Mouse (Mus musculus) forebrain, postnatal 0 days (tissue): ENCODE results near the gene Proser3. TPM values are rescaled to one million over a fixed set of nuclear protein-coding genes. Genes with fewer than 3 reads are reported as not detected.

Experiments
- ATAC-seq: fragments of 200-750 bp; cut with Nextera tagmentation; 2 replicates; pipeline ENCODE4 v1.8.0; 2017; ENCODE audit warnings: mild to moderate bottlenecking, moderate library complexity
- DNase-seq: peaks from one replicate; pipeline ENCODE4 v3.0.0-alpha.2; 2015
- H3K27ac ChIP-seq: fragments of 300-500 bp; sonication (generic); 2 replicates; pipeline ENCODE4 v1.5.1; 2014; ENCODE audit warnings: low read depth, mild to moderate bottlenecking, antibody characterized with exemption, low read length, moderate library complexity, mixed read lengths
- H3K27me3 ChIP-seq: fragments of 300-500 bp; sonication (generic); 2 replicates; pipeline ENCODE4 v1.6.1; 2014; ENCODE audit warnings: mild to moderate bottlenecking, low read length, mixed read lengths; ENCODE audit not compliant: insufficient read depth
- H3K36me3 ChIP-seq: fragments of 300-500 bp; sonication (generic); 2 replicates; pipeline ENCODE4 v1.6.1; 2014; ENCODE audit warnings: mild to moderate bottlenecking, moderate library complexity; ENCODE audit not compliant: insufficient read depth
- H3K4me1 ChIP-seq: fragments of 300-500 bp; sonication (generic); 2 replicates; pipeline ENCODE4 v1.6.1; 2014; ENCODE audit warnings: antibody characterized with exemption; ENCODE audit not compliant: insufficient read depth
- H3K4me2 ChIP-seq: fragments of 300-500 bp; sonication (generic); 2 replicates; pipeline ENCODE4 v1.6.1; 2014; ENCODE audit warnings: low read depth, mild to moderate bottlenecking, moderate library complexity
- H3K4me3 ChIP-seq: fragments of 300-500 bp; sonication (generic); 2 replicates; pipeline ENCODE4 v1.5.1; 2014; ENCODE audit warnings: low read depth, low read length, mixed read lengths
- H3K9ac ChIP-seq: fragments of 300-500 bp; sonication (generic); 2 replicates; pipeline ENCODE4 v1.6.1; 2014; ENCODE audit warnings: mild to moderate bottlenecking
- H3K9me3 ChIP-seq: fragments of 300-500 bp; sonication (generic); 2 replicates; pipeline ENCODE4 v1.6.1; 2016; ENCODE audit warnings: low read length
- CTCF ChIP-seq: sonication (generic); IDR thresholded peaks from 2 replicates; pipeline ENCODE4 v1.5.1; 2016; ENCODE audit warnings: antibody characterized with exemption, control low read depth, low read depth
- WGBS: fragments of 180-500 bp; shearing (Covaris S2); extraction: QIAGEN DNeasy Blood & Tissue Kit; methylation state at CpG from one replicate; pipeline ENCODE4 v1.1.7; 2014; 5-methylcytosine and 5-hydroxymethylcytosine counted together
- polyA plus RNA-seq: library from polyadenylated mRNA; unstranded; fragments of >200 nt; fragmentation: Nextera tagmentation; extraction: Ambion mirVana; gene quantifications from 2 replicates; pipeline ENCODE4 v1.2.1, GENCODE M21; 2015
- total RNA-seq: library from RNA; depleted of rRNA; stranded (reverse); fragments of >200 nt; gene quantifications from 2 replicates; pipeline ENCODE4 v1.2.3, GENCODE M21; 2014

Gene Proser3
- total and polyA plus RNA-seq, 2 experiments from 2014 or later, result 3.8 to 9.0 TPM

GRCm38 (mm10) chr7:30553810-30554584, 1.9 kb upstream of the Proser3 start:
- DNase-seq (no peak), ATAC-seq (no peak)
- no peak for TF ChIP-seq CTCF
- Histone ChIP-seq H3K27ac (no peak overlapping the region), H3K4me2 (peak overlapping the region; percentile 75), H3K36me3 (peaks cover 32% of the 10 kb centered on the region), H3K9ac (peak overlapping the region; percentile 44; the same call in 1 of the 2 replicates), H3K4me1 (peaks cover 19% of the 10 kb centered on the region; the same call in 1 of the 2 replicates), H3K9me3 (no peaks in the 10 kb centered on the region), H3K27me3 (no peaks in the 10 kb centered on the region), H3K4me3 (no peak overlapping the region)
- WGBS, result 87% methylated on average over 22 of the region's 22 CpGs

GRCm38 (mm10) chr7:30553021-30553589, 1.0 kb upstream of the Proser3 start:
- Histone ChIP-seq H3K27ac (peak overlapping the region; percentile 73), H3K4me2 (peak overlapping the region; percentile 75), H3K9me3 (no peaks in the 10 kb centered on the region), H3K27me3 (no peaks in the 10 kb centered on the region), H3K9ac (peak overlapping the region; percentile 44), H3K4me1 (peaks cover 10% of the 10 kb centered on the region; the same call in 1 of the 2 replicates), H3K4me3 (peak overlapping the region; percentile 55), H3K36me3 (peaks cover 36% of the 10 kb centered on the region)
- 2% methylated on average over 23 of the region's 23 CpGs for WGBS
- DNase-seq (no peak), ATAC-seq (no peak)
- TF ChIP-seq CTCF, result no peak

GRCm38 (mm10) chr7:30551445-30552101, 526 bp downstream of the Proser3 start:
- peak overlapping the region; percentile 53 for H3K9ac ChIP-seq
- peaks cover 28% of the 10 kb centered on the region for H3K36me3 ChIP-seq
- TF ChIP-seq CTCF, result peak; percentile 63
- no peaks in the 10 kb centered on the region for H3K27me3 ChIP-seq
- no peaks in the 10 kb centered on the region for H3K9me3 ChIP-seq
- H3K27ac ChIP-seq, result peak overlapping the region; percentile 93
- peaks cover 10% of the 10 kb centered on the region; the same call in 1 of the 2 replicates for H3K4me1 ChIP-seq
- H3K4me3 ChIP-seq, result peak overlapping the region; percentile 55
- DNase-seq, result no peak
- 1% methylated on average over 10 of the region's 10 CpGs for WGBS
- ATAC-seq, result peak; percentile 73
- peak overlapping the region; percentile 75 for H3K4me2 ChIP-seq

- H3K9me3 ChIP-seq, result no peaks in the 10 kb centered on the region
- no peak overlapping the region for H3K27ac ChIP-seq
- H3K4me3 ChIP-seq, result no peak overlapping the region
- H3K4me2 ChIP-seq, result no peak overlapping the region
- no peaks in the 10 kb centered on the region for H3K27me3 ChIP-seq
- H3K36me3 ChIP-seq, result peaks cover 26% of the 10 kb centered on the region
- DNase-seq (no peak), ATAC-seq (no peak)
- WGBS, result 95% methylated on average over 1 of the region's 1 CpGs
- peaks cover 10% of the 10 kb centered on the region; the same call in 1 of the 2 replicates for H3K4me1 ChIP-seq
- H3K9ac ChIP-seq, result no peak overlapping the region
- no peak for TF ChIP-seq CTCF
Observed at GRCm38 (mm10) chr7:30550603-30551002, 1.5 kb downstream of the Proser3 start.

GRCm38 (mm10) chr7:30549880-30550279, 2.2 kb downstream of the Proser3 start:
- no peak overlapping the region for H3K4me3 ChIP-seq
- H3K27me3 ChIP-seq, result no peaks in the 10 kb centered on the region
- no peak overlapping the region for H3K9ac ChIP-seq
- peaks cover 19% of the 10 kb centered on the region for H3K36me3 ChIP-seq
- DNase-seq (no peak), ATAC-seq (no peak)
- H3K9me3 ChIP-seq, result no peaks in the 10 kb centered on the region
- TF ChIP-seq CTCF, result no peak
- H3K4me1 ChIP-seq, result peaks cover 10% of the 10 kb centered on the region; the same call in 1 of the 2 replicates
- no peak overlapping the region for H3K27ac ChIP-seq
- 88% methylated on average over 2 of the region's 2 CpGs for WGBS
- no peak overlapping the region for H3K4me2 ChIP-seq

- 89% methylated on average over 2 of the region's 2 CpGs for WGBS
- no peak overlapping the region for H3K27ac ChIP-seq
- DNase-seq (no peak), ATAC-seq (no peak)
- no peak overlapping the region for H3K9ac ChIP-seq
- no peaks in the 10 kb centered on the region for H3K27me3 ChIP-seq
- H3K4me3 ChIP-seq, result no peak overlapping the region
- peaks cover 22% of the 10 kb centered on the region for H3K36me3 ChIP-seq
- H3K4me1 ChIP-seq, result no peaks in the 10 kb centered on the region
- H3K9me3 ChIP-seq, result no peaks in the 10 kb centered on the region
- TF ChIP-seq CTCF, result no peak
- H3K4me2 ChIP-seq, result no peak overlapping the region
Observed at GRCm38 (mm10) chr7:30544327-30544726, 7.8 kb downstream of the Proser3 start.
